Mouse (Mus musculus) bone marrow macrophage, adult 2 months (primary cell): ENCODE measurements around the gene Vmn1r58.
"Not testable (repeated sequence)": the region's sequence is repeated elsewhere in the genome, so short reads cannot be mapped to it uniquely, and the experiment has no call there.

Experiments
- CTCF ChIP-seq: IDR thresholded peaks from 2 replicates; pipeline ENCODE4 v1.5.1; 2012; ENCODE audit warnings: low read depth, mild to moderate bottlenecking, low read length, moderate library complexity
- POLR2A ChIP-seq: IDR thresholded peaks from 2 replicates; pipeline ENCODE4 v1.6.1; 2012; ENCODE audit warnings: mild to moderate bottlenecking, low read depth, low read length, borderline replicate concordance

GRCm38 (mm10) chr7:5454011-5454410 lies 40.8 kb upstream of the Vmn1r58 start:
- not testable (repeated sequence) for TF ChIP-seq CTCF, POLR2A
